Mouse (Mus musculus) embryonic fibroblast, embryonic 13.5 days (primary cell): ENCODE measurements around the gene Fras1. TPM values are rescaled to one million over a fixed set of nuclear protein-coding genes. Genes with fewer than 3 reads are reported as not detected.

Experiments used
- H3K27ac ChIP-seq: 2 replicates; pipeline ENCODE4 v1.5.1; 2012; ENCODE audit warnings: low read length, control low read depth, inconsistent platforms; ENCODE audit not compliant: insufficient read depth
- H3K4me1 ChIP-seq: 2 replicates; pipeline ENCODE4 v1.6.1; 2011; ENCODE audit warnings: low read length; ENCODE audit not compliant: control insufficient read depth, insufficient read depth
- H3K4me3 ChIP-seq: 2 replicates; pipeline ENCODE4 v1.5.1; 2011; ENCODE audit warnings: mild to moderate bottlenecking, control low read depth, low read length; ENCODE audit not compliant: insufficient read depth
- CTCF ChIP-seq: IDR thresholded peaks from 2 replicates; pipeline ENCODE4 v1.5.1; 2011; ENCODE audit warnings: mild to moderate bottlenecking, control low read depth, low read length, moderate library complexity, borderline replicate concordance; ENCODE audit not compliant: insufficient read depth
- POLR2A ChIP-seq: IDR thresholded peaks from 2 replicates; pipeline ENCODE4 v1.6.1; 2011; ENCODE audit warnings: low read depth, mild to moderate bottlenecking, control low read depth, low read length, moderate library complexity
- polyA plus RNA-seq: library from polyadenylated mRNA; stranded (reverse); fragments of >200 nt; gene quantifications from 2 replicates; pipeline ENCODE4 v1.2.4, GENCODE M21; 2011; ENCODE audit warnings: low read depth; ENCODE audit not compliant: missing spikeins, insufficient read length

Gene Fras1
- polyA plus RNA-seq, 1 experiment = 2.2 TPM

- TF ChIP-seq CTCF (no peak), POLR2A (no peak)
- H3K27ac ChIP-seq = no peak overlapping the region
- H3K4me1 ChIP-seq = no peaks in the 10 kb centered on the region
- no peak overlapping the region for H3K4me3 ChIP-seq
Measured at GRCm38 (mm10) chr5:96635146-96635862, 261.5 kb downstream of the Fras1 start.

GRCm38 (mm10) chr5:96635866-96636265 lies 262.1 kb downstream of the Fras1 start:
- Histone ChIP-seq H3K4me1 (no peaks in the 10 kb centered on the region), H3K27ac (no peak overlapping the region), H3K4me3 (no peak overlapping the region)
- TF ChIP-seq POLR2A = no peak

GRCm38 (mm10) chr5:96639213-96639910 lies 265.6 kb downstream of the Fras1 start:
- no peak overlapping the region for H3K27ac ChIP-seq
- TF ChIP-seq POLR2A = no peak
- no peak overlapping the region for H3K4me3 ChIP-seq
- H3K4me1 ChIP-seq = no peaks in the 10 kb centered on the region

- H3K4me3 ChIP-seq = no peak overlapping the region
- TF ChIP-seq CTCF = no peak
- no peak for TF ChIP-seq POLR2A
- H3K27ac ChIP-seq = no peak overlapping the region
Measured at GRCm38 (mm10) chr5:96641297-96641696, 267.5 kb downstream of the Fras1 start.

GRCm38 (mm10) chr5:96675676-96676075 lies 301.9 kb downstream of the Fras1 start:
- Histone ChIP-seq H3K4me1 (no peaks in the 10 kb centered on the region), H3K4me3 (no peak overlapping the region), H3K27ac (no peak overlapping the region)
- no peak for TF ChIP-seq CTCF
- no peak for TF ChIP-seq POLR2A

More at GRCm38 (mm10) chr5:96641297-96641696, 267.5 kb downstream of the Fras1 start:
- no peaks in the 10 kb centered on the region for H3K4me1 ChIP-seq

GRCm38 (mm10) chr5:96677498-96677897 lies 303.7 kb downstream of the Fras1 start:
- Histone ChIP-seq H3K27ac (no peak overlapping the region), H3K4me1 (no peaks in the 10 kb centered on the region), H3K4me3 (no peak overlapping the region)
- TF ChIP-seq POLR2A (no peak), CTCF (no peak)

- Histone ChIP-seq H3K4me1 (no peaks in the 10 kb centered on the region), H3K27ac (no peak overlapping the region), H3K4me3 (no peak overlapping the region)
- TF ChIP-seq CTCF = no peak
- TF ChIP-seq POLR2A = no peak
Measured at GRCm38 (mm10) chr5:96681085-96681484, 307.3 kb downstream of the Fras1 start.

GRCm38 (mm10) chr5:96682777-96683176 lies 309.0 kb downstream of the Fras1 start:
- TF ChIP-seq CTCF (no peak), POLR2A (no peak)
- Histone ChIP-seq H3K4me1 (no peaks in the 10 kb centered on the region), H3K4me3 (no peak overlapping the region), H3K27ac (no peak overlapping the region)

GRCm38 (mm10) chr5:96688885-96689284 lies 315.1 kb downstream of the Fras1 start:
- no peak overlapping the region for H3K4me3 ChIP-seq
- no peak for TF ChIP-seq CTCF
- no peak for TF ChIP-seq POLR2A
- H3K27ac ChIP-seq = no peak overlapping the region
- no peaks in the 10 kb centered on the region for H3K4me1 ChIP-seq

- TF ChIP-seq POLR2A (no peak), CTCF (no peak)
- H3K27ac ChIP-seq = no peak overlapping the region
- H3K4me1 ChIP-seq = peaks cover 4% of the 10 kb centered on the region
- H3K4me3 ChIP-seq = no peak overlapping the region
Measured at GRCm38 (mm10) chr5:96698972-96699371, 325.2 kb downstream of the Fras1 start.
